Mouse (Mus musculus) kidney, postnatal 0 days (tissue): ENCODE results near the gene Ccdc103. TPM values are rescaled to one million over a fixed set of nuclear protein-coding genes. Genes with fewer than 3 reads are reported as not detected.
A peak's percentile ranks its signal among the peaks of the same experiment; 100 is the strongest.

Experiments used
- ATAC-seq: fragments of 200-750 bp; cut with Nextera tagmentation; replicated peaks from 2 replicates; pipeline ENCODE4 v1.8.0; 2017; ENCODE audit warnings: low read depth, moderate number of reproducible peaks, moderate TSS enrichment, moderate library complexity; ENCODE audit not compliant: low FRiP score
- DNase-seq: peaks from one replicate; pipeline ENCODE4 v3.0.0-alpha.2; 2016; ENCODE audit warnings: low spot score
- H3K27ac ChIP-seq: fragments of 300-500 bp; sonication (generic); 2 replicates; pipeline ENCODE4 v1.5.1; 2014; ENCODE audit warnings: mild to moderate bottlenecking
- H3K27me3 ChIP-seq: fragments of 300-500 bp; sonication (generic); 2 replicates; pipeline ENCODE4 v1.6.1; 2014; ENCODE audit warnings: low read length, mixed read lengths; ENCODE audit not compliant: insufficient read depth
- H3K36me3 ChIP-seq: fragments of 300-500 bp; sonication (generic); 2 replicates; pipeline ENCODE4 v1.6.1; 2014; ENCODE audit warnings: low read length, mixed read lengths; ENCODE audit not compliant: insufficient read depth
- H3K4me1 ChIP-seq: fragments of 300-500 bp; sonication (generic); replicated peaks from 2 replicates; pipeline ENCODE4 v1.6.1; 2014; ENCODE audit warnings: antibody characterized with exemption, low read length, mixed read lengths; ENCODE audit not compliant: insufficient read depth
- H3K4me2 ChIP-seq: fragments of 300-500 bp; sonication (generic); 2 replicates; pipeline ENCODE4 v1.6.1; 2014; ENCODE audit warnings: mild to moderate bottlenecking, low read length, moderate library complexity, mixed read lengths
- H3K4me3 ChIP-seq: fragments of 300-500 bp; sonication (generic); replicated peaks from 2 replicates; pipeline ENCODE4 v1.5.1; 2014; ENCODE audit warnings: low read depth, low read length
- H3K9ac ChIP-seq: fragments of 300-500 bp; sonication (generic); 2 replicates; pipeline ENCODE4 v1.6.1; 2014; ENCODE audit warnings: low read depth, low read length
- H3K9me3 ChIP-seq: fragments of 300-500 bp; sonication (generic); replicated peaks from 2 replicates; pipeline ENCODE4 v1.6.1; 2016; ENCODE audit warnings: low read length, inconsistent platforms, mixed read lengths
- CTCF ChIP-seq: IDR thresholded peaks from 2 replicates; pipeline ENCODE4 v1.5.1; 2016; ENCODE audit warnings: antibody characterized with exemption, low read depth, mild to moderate bottlenecking, moderate library complexity
- WGBS: fragments of 180-500 bp; shearing (Covaris S2); extraction: QIAGEN DNeasy Blood & Tissue Kit; methylation state at CpG from one replicate; pipeline ENCODE4 v1.1.7; 2014; 5-methylcytosine and 5-hydroxymethylcytosine counted together
- polyA plus RNA-seq: library from polyadenylated mRNA; unstranded; fragments of >200 nt; fragmentation: Nextera tagmentation; extraction: Ambion mirVana; gene quantifications from 2 replicates; pipeline ENCODE4 v1.2.1, GENCODE M21; 2015

Ccdc103 gene
- polyA plus RNA-seq, 1 experiment from 2014 or later: 1.8 TPM

DNA sequence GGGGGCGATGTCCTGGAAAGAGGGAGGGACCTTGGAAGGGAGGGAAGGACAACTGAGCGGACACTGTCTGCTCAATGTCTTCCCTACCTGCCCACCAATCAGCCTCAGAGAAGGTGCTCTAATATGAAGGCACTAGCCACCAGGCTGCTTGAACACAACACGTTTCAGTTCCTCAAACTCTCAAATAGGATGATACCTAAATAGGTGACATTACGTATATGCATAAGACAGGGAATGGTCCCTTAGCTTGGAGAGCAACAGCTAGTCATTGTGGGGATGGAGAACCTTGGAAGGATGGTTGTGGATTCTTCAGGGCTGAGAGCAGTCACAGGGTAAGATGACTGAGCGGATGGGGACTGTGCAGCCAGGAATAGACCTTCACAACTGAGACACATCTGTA, 6.4 kb downstream of the Ccdc103 start:
- Histone ChIP-seq H3K4me2 (no peak overlapping the region), H3K27me3 (no peaks in the 10 kb centered on the region), H3K9me3 (no peaks in the 10 kb centered on the region), H3K9ac (no peak overlapping the region), H3K4me3 (no peak overlapping the region), H3K27ac (no peak overlapping the region), H3K4me1 (no peaks in the 10 kb centered on the region), H3K36me3 (no peaks in the 10 kb centered on the region)
- ATAC-seq (no peak), DNase-seq (no peak)
- TF ChIP-seq CTCF: no peak
- 87% methylated on average over 5 of the region's 5 CpGs for WGBS

DNA sequence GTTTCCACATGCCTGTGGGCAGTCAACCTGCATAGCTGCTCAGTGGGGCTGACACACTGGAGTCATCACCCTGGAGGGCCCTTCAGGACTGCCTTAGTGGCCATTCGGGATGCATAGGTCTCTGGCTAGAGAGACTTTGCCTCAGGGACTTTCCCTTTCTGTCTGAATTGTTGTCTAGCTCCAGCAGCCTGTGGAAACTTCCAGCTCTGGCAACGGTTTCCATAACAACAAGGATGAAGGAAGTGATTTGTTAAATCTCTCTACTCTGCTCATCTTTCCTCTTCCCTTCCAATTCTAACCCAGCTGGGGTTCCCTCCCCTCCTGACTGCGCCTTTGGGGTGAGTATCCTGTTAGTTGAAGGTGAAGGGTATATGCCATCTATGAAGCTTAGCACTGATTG, 7.1 kb downstream of the Ccdc103 start:
- H3K4me3 ChIP-seq: no peak overlapping the region
- H3K9ac ChIP-seq: no peak overlapping the region
- TF ChIP-seq CTCF: no peak
- ATAC-seq (no peak), DNase-seq (no peak)
- WGBS: 56% methylated on average over 3 of the region's 3 CpGs
- H3K36me3 ChIP-seq: no peaks in the 10 kb centered on the region
- no peaks in the 10 kb centered on the region for H3K9me3 ChIP-seq
- 0 out of 2 replicates have a peak, but pooled peaks cover 1% of the 10 kb centered on the region for H3K4me1 ChIP-seq
- no peak overlapping the region for H3K27ac ChIP-seq
- no peaks in the 10 kb centered on the region for H3K27me3 ChIP-seq
- H3K4me2 ChIP-seq: no peak overlapping the region

DNA sequence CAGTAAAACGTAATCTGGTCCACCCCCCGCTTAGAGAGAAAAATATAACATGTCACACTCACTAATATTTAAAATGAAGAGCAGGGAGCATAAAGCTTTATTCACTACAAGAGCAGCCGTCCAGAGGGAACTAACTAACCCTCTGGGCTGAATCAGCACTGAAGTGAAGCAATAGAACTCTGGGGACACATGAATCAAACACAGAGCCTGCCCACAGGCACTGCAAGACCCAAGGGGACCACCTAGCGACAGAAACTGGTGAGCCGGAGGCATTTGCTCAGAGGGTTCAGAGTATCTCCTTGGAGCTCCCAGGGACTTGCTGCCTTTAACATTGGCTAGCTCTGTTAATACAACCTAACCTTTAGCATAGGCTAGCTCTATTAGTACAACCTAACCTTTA, 9.1 kb downstream of the Ccdc103 start:
- 59% methylated on average over 5 of the region's 5 CpGs for WGBS
- H3K27me3 ChIP-seq: no peaks in the 10 kb centered on the region

DNA sequence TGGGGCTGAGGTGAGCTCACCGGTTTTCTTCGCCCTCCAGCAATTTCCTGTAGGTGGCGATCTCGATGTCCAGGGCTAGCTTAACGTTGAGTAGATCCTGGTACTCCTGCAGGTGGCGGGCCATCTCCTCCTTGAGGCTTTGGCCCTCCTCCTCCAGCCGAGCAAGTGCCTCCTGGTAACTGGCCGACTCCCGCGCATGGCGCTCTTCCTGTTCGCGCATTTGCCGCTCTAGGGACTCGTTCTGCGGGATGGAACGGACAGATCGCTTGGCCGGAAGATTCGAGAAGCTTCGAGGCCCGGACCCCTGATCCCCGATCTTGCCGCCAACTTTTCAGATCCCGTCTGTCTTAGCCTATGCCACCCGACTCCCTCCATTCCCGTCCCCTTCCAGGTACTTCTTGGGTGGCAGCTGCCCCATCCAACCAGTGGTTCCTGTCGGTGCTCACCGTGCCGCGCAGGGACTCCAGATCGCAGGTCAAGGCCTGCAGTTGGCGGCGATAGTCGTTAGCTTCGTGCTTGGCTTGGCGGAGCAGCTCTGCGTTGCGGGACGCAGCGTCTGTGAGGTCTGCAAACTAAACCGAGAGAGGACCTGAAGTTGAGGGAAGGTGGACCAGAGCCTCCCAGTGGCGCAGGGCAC, 12.1 kb downstream of the Ccdc103 start:
- WGBS: 3% methylated on average over 43 of the region's 43 CpGs
- peak overlapping the region; percentile 62 for H3K4me2 ChIP-seq
- ATAC-seq (peak; percentile 79), DNase-seq (peak; percentile 93)
- peak overlapping the region; percentile 26 for H3K4me3 ChIP-seq
- H3K4me1 ChIP-seq: 0 out of 2 replicates have a peak, but pooled peaks cover 6% of the 10 kb centered on the region
- no peaks in the 10 kb centered on the region for H3K36me3 ChIP-seq
- peak overlapping the region; percentile 50 for H3K9ac ChIP-seq
- peak; percentile 95 for TF ChIP-seq CTCF
- no peak overlapping the region for H3K27ac ChIP-seq
- no peaks in the 10 kb centered on the region for H3K27me3 ChIP-seq
- no peaks in the 10 kb centered on the region for H3K9me3 ChIP-seq

More for the DNA sequence above, 9.1 kb downstream of the Ccdc103 start:
- Histone ChIP-seq H3K9me3 (no peaks in the 10 kb centered on the region), H3K27ac (no peak overlapping the region), H3K36me3 (no peaks in the 10 kb centered on the region), H3K9ac (no peak overlapping the region), H3K4me2 (no peak overlapping the region), H3K4me1 (0 out of 2 replicates have a peak, but pooled peaks cover 6% of the 10 kb centered on the region), H3K4me3 (no peak overlapping the region)
- DNase-seq (no peak), ATAC-seq (no peak)
- TF ChIP-seq CTCF: 0 out of 2 replicates have a peak, but pooled peaks have one; percentile 15

DNA sequence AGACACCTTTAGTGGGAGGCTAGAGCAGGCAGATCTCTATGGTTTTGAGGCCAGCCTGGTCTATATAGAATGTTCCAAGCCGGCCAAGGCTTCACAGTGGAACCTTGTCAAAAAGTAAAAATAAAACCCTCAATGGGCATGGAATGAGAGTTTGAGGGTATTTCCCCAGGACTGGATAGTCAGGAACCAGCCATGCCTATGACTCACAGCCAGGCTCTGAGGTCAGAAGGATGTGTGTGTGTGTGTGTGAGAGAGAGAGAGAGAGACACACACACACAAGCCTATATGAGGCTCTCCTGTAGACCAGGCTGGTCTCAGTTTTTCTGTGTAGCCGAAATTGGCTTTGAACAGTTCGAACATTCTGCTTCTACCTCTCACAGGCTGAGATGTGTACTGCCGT, 13.7 kb downstream of the Ccdc103 start:
- Histone ChIP-seq H3K36me3 (no peaks in the 10 kb centered on the region), H3K4me3 (no peak overlapping the region), H3K27ac (no peak overlapping the region), H3K9me3 (no peaks in the 10 kb centered on the region), H3K9ac (no peak overlapping the region), H3K4me2 (no peak overlapping the region), H3K4me1 (0 out of 2 replicates have a peak, but pooled peaks cover 6% of the 10 kb centered on the region), H3K27me3 (no peaks in the 10 kb centered on the region)
- DNase-seq (no peak), ATAC-seq (no peak)
- 88% methylated on average over 4 of the region's 4 CpGs for whole genome bisulfite sequencing
- no peak for TF ChIP-seq CTCF

DNA sequence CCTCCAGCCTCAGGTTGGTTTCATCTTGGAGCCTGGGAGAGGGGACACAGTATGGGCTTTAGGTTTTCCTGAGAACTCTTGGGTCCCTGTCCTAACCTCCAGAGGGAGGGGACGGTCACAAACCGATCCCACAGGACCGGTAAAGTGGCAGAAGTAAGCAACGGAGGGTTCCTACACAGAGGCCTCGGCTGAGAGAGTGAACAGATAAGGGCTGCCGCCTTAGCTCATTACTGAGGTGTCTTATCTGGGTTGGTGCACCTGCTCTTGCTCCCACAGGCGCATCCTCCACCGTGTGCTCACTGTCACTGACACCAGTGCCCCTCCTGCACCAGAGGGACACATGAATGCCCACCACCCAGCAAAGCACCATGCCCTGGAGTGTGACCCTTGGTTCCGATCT, 14.8 kb downstream of the Ccdc103 start:
- Histone ChIP-seq H3K9ac (no peak overlapping the region), H3K27ac (no peak overlapping the region), H3K4me3 (no peak overlapping the region), H3K4me1 (0 out of 2 replicates have a peak, but pooled peaks cover 6% of the 10 kb centered on the region), H3K27me3 (no peaks in the 10 kb centered on the region), H3K4me2 (no peak overlapping the region), H3K36me3 (no peaks in the 10 kb centered on the region), H3K9me3 (no peaks in the 10 kb centered on the region)
- DNase-seq (no peak), ATAC-seq (no peak)
- 66% methylated on average over 9 of the region's 9 CpGs for WGBS
- TF ChIP-seq CTCF: no peak
